Mouse (Mus musculus): ENCODE results near the gene Capza1.

The Capza1 gene

GRCm38 (mm10) chr3:104788561-104789311 lies 75.6 kb downstream of the Capza1 start:
- no peak for DNase-seq (ENCODE audit: low spot score)

GRCm38 (mm10) chr3:104788075-104788474 lies 76.2 kb downstream of the Capza1 start, which contains the start of gene Rhoc:
TSS of gene Rhoc (plus strand) at chr3:104788375.
- no peak for DNase-seq (ENCODE audit: low spot score)

- DNase-seq (ENCODE audit: low spot score): no peak
These were observed 79.0 kb downstream of the Capza1 start for GRCm38 (mm10) chr3:104785284-104785683.

GRCm38 (mm10) chr3:104783971-104784500 lies 80.3 kb downstream of the Capza1 start:
- DNase-seq (ENCODE audit: low spot score): no peak

- no peak for DNase-seq (ENCODE audit: low spot score)
These were observed 82.1 kb downstream of the Capza1 start for GRCm38 (mm10) chr3:104782061-104782681.

- DNase-seq (ENCODE audit: low spot score): no peak
These were observed 82.8 kb downstream of the Capza1 start, which contains the start of gene Fam19a3 for GRCm38 (mm10) chr3:104781471-104781903. TSS of gene Fam19a3 (minus strand) at chr3:104781840.

- no peak for DNase-seq (ENCODE audit: low spot score)
These were observed 83.5 kb downstream of the Capza1 start, which contains the start of gene Ppm1j for GRCm38 (mm10) chr3:104780561-104781420. TSS of gene Ppm1j (plus strand) at chr3:104781056.

- no peak for DNase-seq (ENCODE audit: low spot score)
These were observed 84.4 kb downstream of the Capza1 start for GRCm38 (mm10) chr3:104779949-104780348.

GRCm38 (mm10) chr3:104777342-104777741 lies 87.0 kb downstream of the Capza1 start:
- no peak for DNase-seq (ENCODE audit: low spot score)

GRCm38 (mm10) chr3:104773301-104773700 lies 91.0 kb downstream of the Capza1 start:
- no peak for DNase-seq (ENCODE audit: low spot score)
